Mouse (Mus musculus) urinary bladder, postnatal 36 days (tissue): Measurements from ENCODE around the gene Slc9a1.

Source experiments
- DNase-seq, 2 experiments: peaks; one replicate each; pipeline ENCODE4 v3.0.0; 2022; ENCODE audit warnings: low spot score in 2 of 2, mixed read lengths in 1 of 2

The Slc9a1 gene

GRCm38 (mm10) chr4:133439460-133440376 is 70.2 kb downstream of the Slc9a1 start:
- DNase-seq, result no peak

GRCm38 (mm10) chr4:133440377-133440795 is 70.9 kb downstream of the Slc9a1 start:
- no peak for DNase-seq

GRCm38 (mm10) chr4:133442194-133442593 is 72.7 kb downstream of the Slc9a1 start:
- DNase-seq, result no peak

- no peak for DNase-seq
These were observed 73.6 kb downstream of the Slc9a1 start for GRCm38 (mm10) chr4:133443085-133443484.

GRCm38 (mm10) chr4:133445727-133446126 is 76.2 kb downstream of the Slc9a1 start:
- no peak for DNase-seq

GRCm38 (mm10) chr4:133447366-133447765 is 77.9 kb downstream of the Slc9a1 start:
- DNase-seq, result no peak

GRCm38 (mm10) chr4:133447967-133448366 is 78.5 kb downstream of the Slc9a1 start:
- no peak for DNase-seq

- no peak for DNase-seq
These were observed 79.3 kb downstream of the Slc9a1 start for GRCm38 (mm10) chr4:133448708-133449388.

GRCm38 (mm10) chr4:133449726-133450125 is 80.2 kb downstream of the Slc9a1 start:
- DNase-seq, result peak; percentile 42 to 52

GRCm38 (mm10) chr4:133451536-133451935 is 82.0 kb downstream of the Slc9a1 start:
- peak; percentile 82 to 84 for DNase-seq

- no peak for DNase-seq
These were observed 82.9 kb downstream of the Slc9a1 start for GRCm38 (mm10) chr4:133452433-133452832.

GRCm38 (mm10) chr4:133458044-133458443 is 88.5 kb downstream of the Slc9a1 start:
- DNase-seq, result no peak

GRCm38 (mm10) chr4:133460006-133460405 is 90.5 kb downstream of the Slc9a1 start:
- DNase-seq, result no peak

- DNase-seq, result no peak
These were observed 91.4 kb downstream of the Slc9a1 start for GRCm38 (mm10) chr4:133460796-133461325.

- DNase-seq, result no peak
These were observed 91.9 kb downstream of the Slc9a1 start for GRCm38 (mm10) chr4:133461362-133461761.

GRCm38 (mm10) chr4:133463184-133463583 is 93.7 kb downstream of the Slc9a1 start:
- no peak for DNase-seq

GRCm38 (mm10) chr4:133468080-133468479 is 98.6 kb downstream of the Slc9a1 start:
- peak; percentile 75 to 86 for DNase-seq

GRCm38 (mm10) chr4:133469122-133469521 is 99.6 kb downstream of the Slc9a1 start:
- no peak for DNase-seq

GRCm38 (mm10) chr4:133471135-133471821 is 101.8 kb downstream of the Slc9a1 start:
- DNase-seq, result no peak
